Mouse (Mus musculus): Measurements from ENCODE around the gene Hoxa11. TPM values are rescaled to one million over a fixed set of nuclear protein-coding genes. Genes with fewer than 3 reads are reported as not detected.

Gene Hoxa11
- polyA plus RNA-seq, 1 experiment from 2014 or later: 0.59 TPM

MicroRNA genes within 50 kb of the gene (microRNA counts, 519-probe panel; counts per million panel counts)
- 2,244 counts per million, percentile 38 among the panel's probes with 10 or more counts for microRNA mmu-miR-196b

Small RNA genes lying within 50 kb of the gene (microRNA-seq; reads per million reads assigned to microRNA genes)
- gene Mir196b: 595 reads per million, percentile 70 among the genes with 10 or more reads in this experiment

Other genes starting within 250 kb of the Hoxa11 start
- gene Skap2, start 233.3 kb downstream of the Hoxa11 start, polyA plus RNA-seq (2015; fragmentation: Nextera tagmentation; extraction: Ambion mirVana): 42.1 and 45.7 TPM in 2 replicates
- 1.3 and 2.2 TPM in 2 replicates for gene Hoxa1, start 87.5 kb downstream of the Hoxa11 start, polyA plus RNA-seq (2015; fragmentation: Nextera tagmentation; extraction: Ambion mirVana)
- 8.8 and 12.2 TPM in 2 replicates for gene Hoxa2, start 81.0 kb downstream of the Hoxa11 start, polyA plus RNA-seq (2015; fragmentation: Nextera tagmentation; extraction: Ambion mirVana)
- gene 5730596B20Rik, start 68.3 kb downstream of the Hoxa11 start, polyA plus RNA-seq (2015; fragmentation: Nextera tagmentation; extraction: Ambion mirVana): 2.6 and 3.1 TPM in 2 replicates
- gene Hoxa4, start 54.1 kb downstream of the Hoxa11 start, polyA plus RNA-seq (2015; fragmentation: Nextera tagmentation; extraction: Ambion mirVana): 4.4 and 5.3 TPM in 2 replicates
- 19.8 and 20.2 TPM in 2 replicates for gene Hoxa5, start 41.2 kb downstream of the Hoxa11 start, polyA plus RNA-seq (2015; fragmentation: Nextera tagmentation; extraction: Ambion mirVana)
- gene Hoxa6, start 37.1 kb downstream of the Hoxa11 start, polyA plus RNA-seq (2015; fragmentation: Nextera tagmentation; extraction: Ambion mirVana): 1.7 and 1.9 TPM in 2 replicates
- gene Hoxa3, start 32.5 kb downstream of the Hoxa11 start, polyA plus RNA-seq (2015; fragmentation: Nextera tagmentation; extraction: Ambion mirVana): 8.0 and 9.6 TPM in 2 replicates
- gene Gm28308, start 32.5 kb downstream of the Hoxa11 start, polyA plus RNA-seq (2015; fragmentation: Nextera tagmentation; extraction: Ambion mirVana): not detected in 2 replicates
- 7.6 and 12.1 TPM in 2 replicates for gene Hoxa7, start 24.0 kb downstream of the Hoxa11 start, polyA plus RNA-seq (2015; fragmentation: Nextera tagmentation; extraction: Ambion mirVana)
- 0.49 and 1.9 TPM in 2 replicates for gene Hoxa9, start 14.7 kb downstream of the Hoxa11 start, polyA plus RNA-seq (2015; fragmentation: Nextera tagmentation; extraction: Ambion mirVana)
- 1.3 and 2.7 TPM in 2 replicates for gene Hoxa10, start 5.0 kb downstream of the Hoxa11 start, polyA plus RNA-seq (2015; fragmentation: Nextera tagmentation; extraction: Ambion mirVana)
- 0.15 TPM in 1 of 2 replicates, not detected in the other for gene Hoxa13, start 15.1 kb upstream of the Hoxa11 start, polyA plus RNA-seq (2015; fragmentation: Nextera tagmentation; extraction: Ambion mirVana)
- 0.05 TPM in 1 of 2 replicates, not detected in the other for gene Evx1, start 67.7 kb upstream of the Hoxa11 start, polyA plus RNA-seq (2015; fragmentation: Nextera tagmentation; extraction: Ambion mirVana)

Data from stomach, embryonic 15.5 days (tissue).